Mouse (Mus musculus) right cerebral cortex, postnatal 4 days (tissue): ENCODE measurements around the gene Cd6.

Experiments used
- DNase-seq: peaks from one replicate; pipeline ENCODE4 v3.0.0-alpha.2; 2022

Gene Cd6

GRCm38 (mm10) chr19:10798576-10798975 is 31.3 kb downstream of the Cd6 start:
- no peak for DNase-seq

DNA sequence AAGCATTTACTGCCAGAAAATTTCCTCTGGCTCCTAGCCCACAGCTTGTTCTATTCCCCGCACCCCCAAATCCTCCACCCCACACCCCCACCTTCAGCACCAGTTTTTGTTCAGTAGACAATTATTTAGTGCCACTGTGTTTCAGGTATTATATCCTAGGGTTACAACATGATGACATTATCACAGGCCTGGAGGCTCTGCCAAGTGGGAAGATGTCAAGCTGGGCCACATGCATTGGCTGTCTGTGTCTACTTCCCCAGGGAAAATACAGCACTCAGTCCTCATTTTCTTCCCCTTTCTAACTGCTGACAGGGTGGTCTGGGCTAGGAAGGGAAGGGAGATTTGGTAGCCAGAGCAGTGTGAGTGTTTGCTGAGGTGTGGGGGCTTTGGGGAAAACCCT is 34.9 kb downstream of the Cd6 start:
- no peak for DNase-seq

GRCm38 (mm10) chr19:10793044-10793443 is 36.8 kb downstream of the Cd6 start:
- no peak for DNase-seq

DNA sequence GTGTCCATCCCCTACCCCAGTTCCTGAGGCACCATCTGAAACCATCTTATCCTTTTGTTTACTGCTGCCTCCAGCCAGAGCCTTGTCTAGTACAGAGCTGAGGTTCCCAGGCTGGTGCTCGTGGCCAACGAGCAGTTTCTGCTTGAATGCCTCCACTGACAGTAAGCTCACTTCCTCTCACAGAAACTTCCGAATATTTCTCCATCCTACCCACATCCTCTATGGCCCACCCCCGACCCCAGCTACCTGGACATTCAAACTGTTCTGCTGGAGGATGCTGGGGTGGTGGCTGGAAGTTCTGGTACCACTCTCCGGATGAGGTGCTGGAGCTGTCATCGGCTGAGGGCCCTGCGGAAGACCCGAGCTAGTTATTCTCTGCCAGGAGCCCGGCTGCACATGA is 39.5 kb downstream of the Cd6 start:
- DNase-seq = no peak

DNA sequence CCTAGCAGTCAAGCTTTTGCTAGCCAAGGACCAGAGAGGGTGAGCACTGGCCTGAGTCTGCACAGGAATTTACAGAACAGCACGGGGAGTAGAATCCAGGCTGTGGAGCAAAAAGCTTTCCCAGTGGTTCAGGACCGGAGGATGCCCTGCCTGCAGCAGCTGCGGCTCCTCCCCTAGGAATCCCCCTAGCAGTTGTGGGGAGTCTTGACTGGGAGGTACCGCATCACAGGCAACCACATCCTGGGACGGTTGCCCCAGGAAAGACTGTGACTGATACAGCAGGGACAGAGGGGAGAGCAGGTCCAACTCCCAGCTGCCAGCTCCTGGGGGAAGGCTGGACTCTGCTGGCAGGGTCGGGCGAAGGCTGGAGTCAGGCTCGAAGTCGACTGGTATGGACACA is 41.6 kb downstream of the Cd6 start:
- DNase-seq = no peak

- DNase-seq = no peak
Observed at GRCm38 (mm10) chr19:10787406-10787805, 42.5 kb downstream of the Cd6 start.

DNA sequence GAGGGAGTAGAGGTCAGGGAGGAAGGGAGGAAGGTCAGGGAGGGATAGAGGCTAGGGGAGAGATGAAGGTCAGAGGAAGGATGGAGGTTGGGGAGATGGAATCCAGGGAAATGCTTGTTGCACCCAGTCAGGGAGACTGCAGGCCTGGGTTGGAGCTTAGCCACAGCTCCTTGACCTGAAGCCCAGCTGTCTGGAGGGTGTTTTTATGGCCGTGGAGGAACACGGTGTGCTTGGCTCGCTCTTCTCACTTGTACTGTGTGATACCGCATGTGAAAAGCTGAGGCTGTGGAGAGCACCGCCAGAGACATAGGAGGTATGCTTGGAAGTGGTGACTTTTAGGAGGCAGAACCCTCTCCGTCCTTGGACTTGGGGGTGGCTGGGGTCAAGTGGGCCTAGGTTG is 43.1 kb downstream of the Cd6 start:
- DNase-seq = no peak

GRCm38 (mm10) chr19:10784796-10785459 is 44.9 kb downstream of the Cd6 start:
- DNase-seq = peak; percentile 44

GRCm38 (mm10) chr19:10784061-10784460 is 45.8 kb downstream of the Cd6 start:
- no peak for DNase-seq

GRCm38 (mm10) chr19:10783168-10783567 is 46.7 kb downstream of the Cd6 start:
- no peak for DNase-seq

GRCm38 (mm10) chr19:10781641-10782040 is 48.2 kb downstream of the Cd6 start:
- DNase-seq = no peak

DNA sequence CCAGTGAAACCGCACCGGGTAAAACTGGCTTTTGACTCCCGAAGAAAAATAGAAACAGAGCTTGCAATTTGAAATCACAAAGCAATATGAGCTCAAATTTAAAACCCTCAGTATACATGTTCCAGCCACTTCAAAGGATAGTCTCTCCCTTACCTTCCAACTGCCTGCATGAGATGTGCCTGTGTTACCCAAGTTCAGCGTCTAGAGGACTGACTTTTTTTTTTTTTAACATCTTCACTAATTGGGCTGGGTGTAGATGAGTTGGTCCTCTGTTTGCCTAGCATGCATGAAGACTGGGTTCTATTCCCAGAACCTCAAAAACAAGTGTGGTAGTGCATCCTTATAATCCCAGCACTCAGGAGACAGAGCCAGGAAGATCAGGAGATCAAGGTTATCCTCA is 53.0 kb downstream of the Cd6 start:
- no peak for DNase-seq

DNA sequence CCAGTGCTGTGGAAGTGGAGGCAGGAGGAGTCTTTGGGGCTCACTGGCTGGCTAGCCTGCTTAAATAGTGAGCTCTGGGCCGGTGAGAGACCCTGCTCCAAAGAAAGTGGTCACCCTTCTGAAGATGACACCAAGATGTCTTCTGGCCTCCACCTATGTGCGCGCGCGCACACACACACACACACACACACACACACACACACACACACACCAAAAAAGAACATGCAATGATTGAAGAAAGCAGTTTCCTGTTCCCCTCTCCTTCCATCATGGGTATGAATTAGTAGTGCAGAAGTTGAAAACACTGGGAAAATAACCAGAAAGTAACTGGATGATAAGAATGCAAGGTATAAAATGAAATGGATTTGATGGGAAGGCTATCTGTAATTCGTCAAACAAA is 55.7 kb downstream of the Cd6 start:
- DNase-seq = no peak

GRCm38 (mm10) chr19:10773384-10773783 is 56.5 kb downstream of the Cd6 start:
- no peak for DNase-seq

DNA sequence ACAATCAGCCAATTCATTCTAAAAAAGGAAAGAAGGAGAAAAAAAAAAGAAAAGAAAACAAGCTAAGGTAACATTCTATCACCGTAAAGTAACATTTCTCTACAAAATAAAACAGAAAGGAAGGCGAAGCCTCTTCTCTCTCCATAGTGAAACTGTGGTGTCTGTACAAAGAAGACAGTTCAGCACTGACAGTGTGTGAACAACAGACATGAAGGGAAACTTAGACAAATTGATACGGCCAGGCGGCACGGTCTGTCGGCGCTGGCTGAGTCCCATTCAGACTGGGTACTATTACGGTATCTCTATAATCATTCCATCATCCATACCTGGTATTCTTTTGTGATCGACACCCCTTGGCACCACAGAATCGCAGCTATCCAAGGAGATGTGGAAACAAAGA is 57.0 kb downstream of the Cd6 start:
- no peak for DNase-seq

- DNase-seq = no peak
Observed at GRCm38 (mm10) chr19:10771995-10772394, 57.9 kb downstream of the Cd6 start.

DNA sequence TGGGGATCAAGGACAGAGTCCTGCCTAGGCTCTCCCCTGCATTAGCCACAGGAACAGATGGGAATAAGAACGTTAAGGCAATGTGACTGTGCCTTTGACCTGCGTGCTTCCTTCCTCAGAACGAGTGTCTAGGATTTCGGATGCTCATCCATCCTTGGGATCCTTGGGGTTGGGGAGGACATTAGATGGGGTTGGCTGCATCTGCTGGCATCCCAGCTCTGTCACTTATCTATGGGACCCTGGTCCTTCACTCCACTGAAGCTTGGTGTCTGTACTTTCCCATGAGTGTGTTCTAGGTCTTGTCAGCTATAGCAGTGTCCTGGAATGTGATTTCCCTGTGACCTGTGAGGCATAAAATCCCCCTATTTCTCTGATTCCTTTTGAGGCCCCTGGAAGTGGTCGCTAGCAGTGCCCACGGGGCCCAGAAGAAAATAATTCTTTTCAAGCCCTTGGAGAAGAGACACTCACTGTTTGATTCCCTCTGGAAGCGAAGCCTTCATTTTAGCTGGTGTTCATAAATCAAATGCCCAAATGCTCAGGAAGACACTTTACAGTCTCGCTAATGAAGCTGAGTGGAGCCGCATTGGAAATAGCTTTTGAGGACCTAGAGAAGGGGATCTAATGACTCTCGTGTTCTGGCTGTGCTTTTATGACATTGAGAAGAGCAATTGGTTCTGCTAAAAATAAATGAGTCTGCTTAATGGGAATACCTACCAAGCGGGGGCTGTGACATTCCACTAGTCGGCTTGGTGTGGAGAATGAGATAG is 60.2 kb downstream of the Cd6 start:
- no peak for DNase-seq

DNA sequence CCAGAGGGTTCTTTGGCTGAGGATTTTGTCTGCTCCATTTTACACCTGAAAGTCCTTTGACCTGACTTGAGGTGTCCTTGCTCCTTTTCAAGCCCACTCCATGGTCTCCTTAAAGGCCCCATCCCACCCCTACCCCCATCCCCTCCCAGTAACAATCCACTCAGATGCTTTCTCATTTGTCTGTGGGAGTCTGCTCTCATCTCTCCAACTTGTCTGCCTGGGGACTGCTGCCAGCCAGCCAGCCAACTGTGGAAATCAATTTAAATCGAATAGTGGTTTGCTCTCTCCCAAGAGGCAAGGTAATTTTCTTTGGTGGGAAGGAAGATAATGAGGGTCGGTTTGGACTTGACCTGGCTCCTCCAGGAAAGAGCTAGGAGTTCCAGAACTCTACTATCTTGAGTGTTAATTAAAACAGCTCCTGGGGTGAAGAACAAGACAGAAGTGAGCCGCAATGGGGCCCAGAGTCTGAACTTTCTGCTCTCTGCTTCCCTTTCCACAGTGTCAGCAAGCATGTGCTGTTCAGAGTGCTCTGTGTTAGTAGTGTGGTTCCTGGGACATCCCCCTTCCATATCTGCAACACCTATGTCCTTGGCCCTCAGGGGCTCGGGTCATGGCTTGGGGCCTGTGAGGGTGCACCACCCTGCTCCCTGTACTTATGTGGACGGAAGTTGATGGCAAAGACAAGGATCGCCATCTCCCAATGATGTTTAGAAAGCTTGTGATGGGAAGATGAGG is 61.0 kb downstream of the Cd6 start:
- no peak for DNase-seq

- no peak for DNase-seq
Observed at GRCm38 (mm10) chr19:10767631-10768030, 62.2 kb downstream of the Cd6 start.

DNA sequence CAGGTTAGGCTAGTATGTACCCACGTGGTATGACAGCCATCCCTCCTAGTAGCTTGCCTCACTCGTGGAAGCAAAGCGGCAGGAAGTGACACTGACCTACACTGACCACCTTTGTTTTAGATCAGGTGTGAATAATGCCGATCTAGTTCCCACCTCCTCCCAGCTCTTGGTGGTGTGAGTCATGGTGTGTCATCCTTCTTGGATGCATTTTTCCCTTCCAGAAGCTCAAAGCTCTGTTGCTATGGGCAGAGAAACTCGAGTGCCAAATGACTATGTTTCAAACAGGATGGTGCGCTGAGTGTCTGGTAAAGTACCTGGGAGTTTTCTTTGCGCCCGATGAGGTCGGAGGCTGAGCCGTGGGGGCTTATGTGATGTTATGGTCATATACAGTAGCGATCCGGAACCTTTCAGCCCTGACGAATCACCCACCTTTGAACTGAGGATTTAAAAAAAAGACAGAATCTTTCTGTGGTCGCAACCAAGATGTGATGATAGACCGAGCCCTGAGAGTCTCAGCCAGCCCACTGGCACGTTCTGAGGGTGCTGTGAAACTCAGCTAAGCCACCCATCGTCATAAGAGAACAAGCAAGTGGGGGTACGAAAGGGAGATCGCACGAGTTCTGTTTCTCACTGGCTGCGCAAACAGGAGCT is 66.4 kb downstream of the Cd6 start:
- no peak for DNase-seq

- DNase-seq = no peak
Observed at GRCm38 (mm10) chr19:10762468-10762867, 67.4 kb downstream of the Cd6 start.

DNA sequence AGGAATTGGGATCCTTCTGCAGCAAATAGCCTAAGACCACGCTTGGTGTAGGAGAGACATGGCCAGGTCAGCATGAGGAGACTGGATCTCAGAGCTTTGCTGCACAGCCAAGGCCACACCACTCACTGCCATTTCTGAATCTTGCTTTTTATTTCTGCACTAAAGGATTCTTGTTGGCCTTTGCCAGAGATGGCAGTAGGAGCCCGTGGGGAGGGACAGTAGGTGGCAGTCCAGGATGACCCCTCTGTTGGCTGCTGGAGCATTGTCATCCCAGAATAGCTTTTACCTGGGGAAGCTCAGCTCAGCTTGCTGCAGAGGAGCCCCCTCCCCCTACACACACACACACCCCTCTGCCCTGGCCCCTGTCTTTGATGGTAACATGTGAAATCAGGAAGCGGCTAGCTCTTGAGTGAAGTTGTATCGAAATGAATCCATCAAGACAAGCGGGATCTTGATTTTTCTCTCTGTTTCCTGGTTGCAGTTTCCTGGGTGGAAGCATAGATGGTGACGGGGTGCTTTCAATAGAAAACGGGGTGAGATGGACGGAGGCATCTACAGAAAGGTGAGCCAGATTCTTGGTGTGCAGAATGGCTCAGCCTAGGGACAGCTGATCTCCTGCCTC is 68.0 kb downstream of the Cd6 start:
- no peak for DNase-seq
